Mouse (Mus musculus): ENCODE results near the gene Folr1. TPM values are rescaled to one million over a fixed set of nuclear protein-coding genes. Genes with fewer than 3 reads are reported as not detected.

Gene Folr1
- 6.4 TPM for polyA plus RNA-seq (2014; fragmentation: Illumina TruSeq; extraction: RNeasy Lipid Tissue Mini Kit (QIAGEN cat#74804); ENCODE audit: low read depth, low replicate concordance)

GRCm38 (mm10) chr7:101870629-101871028, at the start of gene Folr1:
TSS of gene Folr1 (minus strand) at chr7:101870788.

GRCm38 (mm10) chr7:101906287-101906681, 35.7 kb upstream of the Folr1 start, which contains the start of gene Tomt:
TSS of gene Tomt (minus strand) at chr7:101906359.

GRCm38 (mm10) chr7:101905561-101906286, 35.1 kb upstream of the Folr1 start, which contains the start of gene Lamtor1:
TSS of gene Lamtor1 (plus strand) at chr7:101905904.

GRCm38 (mm10) chr7:101863415-101863814, 7.2 kb downstream of the Folr1 start, which contains the start of gene Anapc15:
TSS of gene Anapc15 (plus strand) at chr7:101863715.

GRCm38 (mm10) chr7:101857094-101857493, 13.5 kb downstream of the Folr1 start, which contains the start of gene Folr2:
TSS of gene Folr2 (minus strand) at chr7:101857194.

GRCm38 (mm10) chr7:101837606-101838471, 32.7 kb downstream of the Folr1 start, which contains the start of gene Inppl1:
TSS of gene Inppl1 (minus strand) at chr7:101838229.

GRCm38 (mm10) chr7:101817861-101818401, 52.7 kb downstream of the Folr1 start, which contains the start of gene Phox2a:
TSS of gene Phox2a (plus strand) at chr7:101818313.

Other genes starting within 250 kb of the Folr1 start
- gene Clpb, start 207.2 kb downstream of the Folr1 start, polyA plus RNA-seq (2014; fragmentation: Illumina TruSeq; extraction: RNeasy Lipid Tissue Mini Kit (QIAGEN cat#74804); ENCODE audit: low read depth, low replicate concordance) = 67.9 TPM
- gene Phox2a, start 52.5 kb downstream of the Folr1 start, polyA plus RNA-seq (2014; fragmentation: Illumina TruSeq; extraction: RNeasy Lipid Tissue Mini Kit (QIAGEN cat#74804); ENCODE audit: low read depth, low replicate concordance) = not detected
- 12.1 TPM for gene Inppl1, start 32.6 kb downstream of the Folr1 start, polyA plus RNA-seq (2014; fragmentation: Illumina TruSeq; extraction: RNeasy Lipid Tissue Mini Kit (QIAGEN cat#74804); ENCODE audit: low read depth, low replicate concordance)
- 1.6 TPM for gene Folr2, start 13.6 kb downstream of the Folr1 start, polyA plus RNA-seq (2014; fragmentation: Illumina TruSeq; extraction: RNeasy Lipid Tissue Mini Kit (QIAGEN cat#74804); ENCODE audit: low read depth, low replicate concordance)
- 33.6 TPM for gene Anapc15, start 7.1 kb downstream of the Folr1 start, polyA plus RNA-seq (2014; fragmentation: Illumina TruSeq; extraction: RNeasy Lipid Tissue Mini Kit (QIAGEN cat#74804); ENCODE audit: low read depth, low replicate concordance)
- 4.8 TPM for gene Lamtor1, start 35.1 kb upstream of the Folr1 start, polyA plus RNA-seq (2014; fragmentation: Illumina TruSeq; extraction: RNeasy Lipid Tissue Mini Kit (QIAGEN cat#74804); ENCODE audit: low read depth, low replicate concordance)
- 0.32 TPM for gene Tomt, start 35.6 kb upstream of the Folr1 start, polyA plus RNA-seq (2014; fragmentation: Illumina TruSeq; extraction: RNeasy Lipid Tissue Mini Kit (QIAGEN cat#74804); ENCODE audit: low read depth, low replicate concordance)
- 252 TPM for gene Lrrc51, start 63.1 kb upstream of the Folr1 start, polyA plus RNA-seq (2014; fragmentation: Illumina TruSeq; extraction: RNeasy Lipid Tissue Mini Kit (QIAGEN cat#74804); ENCODE audit: low read depth, low replicate concordance)
- gene Numa1, start 63.3 kb upstream of the Folr1 start, polyA plus RNA-seq (2014; fragmentation: Illumina TruSeq; extraction: RNeasy Lipid Tissue Mini Kit (QIAGEN cat#74804); ENCODE audit: low read depth, low replicate concordance) = 28.6 TPM
- gene Il18bp, start 147.9 kb upstream of the Folr1 start, polyA plus RNA-seq (2014; fragmentation: Illumina TruSeq; extraction: RNeasy Lipid Tissue Mini Kit (QIAGEN cat#74804); ENCODE audit: low read depth, low replicate concordance) = 3.4 TPM
- 11.2 TPM for gene Rnf121, start 194.7 kb upstream of the Folr1 start, polyA plus RNA-seq (2014; fragmentation: Illumina TruSeq; extraction: RNeasy Lipid Tissue Mini Kit (QIAGEN cat#74804); ENCODE audit: low read depth, low replicate concordance)
- gene Xndc1, start 194.7 kb upstream of the Folr1 start, polyA plus RNA-seq (2014; fragmentation: Illumina TruSeq; extraction: RNeasy Lipid Tissue Mini Kit (QIAGEN cat#74804); ENCODE audit: low read depth, low replicate concordance) = 21.1 TPM
- gene Xntrpc, start 194.9 kb upstream of the Folr1 start, polyA plus RNA-seq (2014; fragmentation: Illumina TruSeq; extraction: RNeasy Lipid Tissue Mini Kit (QIAGEN cat#74804); ENCODE audit: low read depth, low replicate concordance) = 0.10 TPM
- gene Trpc2, start 212.3 kb upstream of the Folr1 start, polyA plus RNA-seq (2014; fragmentation: Illumina TruSeq; extraction: RNeasy Lipid Tissue Mini Kit (QIAGEN cat#74804); ENCODE audit: low read depth, low replicate concordance) = not detected
- gene Art1, start 231.0 kb upstream of the Folr1 start, polyA plus RNA-seq (2014; fragmentation: Illumina TruSeq; extraction: RNeasy Lipid Tissue Mini Kit (QIAGEN cat#74804); ENCODE audit: low read depth, low replicate concordance) = 1.9 TPM
- 3.3 TPM for gene Art5, start 238.7 kb upstream of the Folr1 start, polyA plus RNA-seq (2014; fragmentation: Illumina TruSeq; extraction: RNeasy Lipid Tissue Mini Kit (QIAGEN cat#74804); ENCODE audit: low read depth, low replicate concordance)
- gene Chrna10, start 246.0 kb upstream of the Folr1 start, polyA plus RNA-seq (2014; fragmentation: Illumina TruSeq; extraction: RNeasy Lipid Tissue Mini Kit (QIAGEN cat#74804); ENCODE audit: low read depth, low replicate concordance) = not detected